Mouse (Mus musculus) brain, adult 2 months (tissue): ENCODE measurements around the gene Psme2.

Experiments
- DNase-seq: peaks from one replicate; pipeline ENCODE4 v3.0.0; 2011; ENCODE audit warnings: low read depth, low spot score

Psme2 gene

GRCm38 (mm10) chr14:55590748-55591330 lies at the start of gene Psme2:
Psme2 (minus strand) TSS chr14:55591113.
- DNase-seq: peak; percentile 98

GRCm38 (mm10) chr14:55637795-55638194 lies 46.9 kb upstream of the Psme2 start, which contains the start of gene Gm49378:
Gm49378 (minus strand) TSS chr14:55637895.
- DNase-seq: no peak

GRCm38 (mm10) chr14:55635523-55636007 lies 44.7 kb upstream of the Psme2 start, which contains the start of gene Ipo4:
Ipo4 (minus strand) TSS chr14:55635957.
- DNase-seq: peak; percentile 98

GRCm38 (mm10) chr14:55634874-55635522 lies 44.1 kb upstream of the Psme2 start:
- peak; percentile 60 for DNase-seq

- DNase-seq: peak; percentile 20
Measured at GRCm38 (mm10) chr14:55629312-55629711, 38.4 kb upstream of the Psme2 start.

- no peak for DNase-seq
Measured at GRCm38 (mm10) chr14:55628077-55628827, 37.3 kb upstream of the Psme2 start.

- DNase-seq: peak; percentile 74
Measured at GRCm38 (mm10) chr14:55618486-55619195, 27.7 kb upstream of the Psme2 start.

GRCm38 (mm10) chr14:55617822-55618221 lies 26.9 kb upstream of the Psme2 start, which contains the start of gene Rec8:
Rec8 (plus strand) TSS chr14:55618037.
- peak; percentile 98 for DNase-seq

GRCm38 (mm10) chr14:55616844-55617243 lies 25.9 kb upstream of the Psme2 start:
- DNase-seq: no peak

- DNase-seq: no peak
Measured at GRCm38 (mm10) chr14:55615876-55616275, 25.0 kb upstream of the Psme2 start.

GRCm38 (mm10) chr14:55614565-55615178 lies 23.8 kb upstream of the Psme2 start:
- no peak for DNase-seq

GRCm38 (mm10) chr14:55613346-55613745 lies 22.4 kb upstream of the Psme2 start:
- DNase-seq: peak; percentile 20

GRCm38 (mm10) chr14:55608339-55608738 lies 17.4 kb upstream of the Psme2 start:
- DNase-seq: no peak

GRCm38 (mm10) chr14:55605743-55606459 lies 15.0 kb upstream of the Psme2 start:
- no peak for DNase-seq

GRCm38 (mm10) chr14:55604823-55605222 lies 13.9 kb upstream of the Psme2 start:
- no peak for DNase-seq

GRCm38 (mm10) chr14:55603633-55604576 lies 13.0 kb upstream of the Psme2 start:
- DNase-seq: peak; percentile 95

GRCm38 (mm10) chr14:55603271-55603632 lies 12.3 kb upstream of the Psme2 start, which contains the start of gene Irf9:
Irf9 (plus strand) TSS chr14:55603571.
- no peak for DNase-seq

GRCm38 (mm10) chr14:55598521-55599390 lies 7.8 kb upstream of the Psme2 start:
- DNase-seq: no peak
